Mouse (Mus musculus) E14TG2a.4 (cell line): ENCODE results near the gene Sdc3.

Experiments used
- CTCF ChIP-seq: conservative IDR thresholded peaks from 2 replicates; pipeline ENCODE4 v1.5.1; 2014; ENCODE audit warnings: low read length
- NANOG ChIP-seq: IDR thresholded peaks from 2 replicates; pipeline ENCODE4 v1.6.1; 2014; ENCODE audit warnings: borderline replicate concordance, low read length, mixed read lengths
- POU5F1 ChIP-seq: IDR thresholded peaks from 2 replicates; pipeline ENCODE4 v1.6.1; 2014; ENCODE audit warnings: low read length, borderline replicate concordance

- no peak for TF ChIP-seq CTCF
- TF ChIP-seq POU5F1, result no peak
- no peak for TF ChIP-seq NANOG
Observed at GRCm38 (mm10) chr4:130865901-130866371, 73.6 kb downstream of the Sdc3 start.
